Mouse (Mus musculus): ENCODE results near the gene Glis3. TPM values are rescaled to one million over a fixed set of nuclear protein-coding genes. Genes with fewer than 3 reads are reported as not detected.

The Glis3 gene
- polyA plus RNA-seq, 2 experiments, result 2.9 to 3.1 TPM

- DNase-seq (ENCODE audit: low spot score) (no peak), ATAC-seq (ENCODE audit: low FRiP score, low read depth) (no peak)
- no peaks in the 10 kb centered on the region for H3K36me3 ChIP-seq (ENCODE audit: control insufficient read depth, insufficient read depth, low read length)
- no peaks in the 10 kb centered on the region for H3K27me3 ChIP-seq (ENCODE audit: control insufficient read depth, insufficient read depth, low read length)
- peaks cover 9% of the 10 kb centered on the region; the same call in 1 of the 2 replicates for H3K4me1 ChIP-seq (ENCODE audit: control insufficient read depth, insufficient read depth, low read length)
- no peak overlapping the region for H3K27ac ChIP-seq (replicated peaks; ENCODE audit: low read depth, low read length)
- 76% methylated on average over 3 of the region's 3 CpGs for whole genome bisulfite sequencing
- no peak overlapping the region for H3K4me3 ChIP-seq (replicated peaks; ENCODE audit: low read length)
- no peak for TF ChIP-seq POLR2A (IDR thresholded peaks at IDR 0.05; ENCODE audit: borderline replicate concordance, extremely low read depth, insufficient read depth, insufficient read length)
- H3K4me2 ChIP-seq (replicated peaks; ENCODE audit: low read depth, low read length, severe bottlenecking), result no peak overlapping the region
- H3K9me3 ChIP-seq (ENCODE audit: control insufficient read depth, low read length), result no peaks in the 10 kb centered on the region
- H3K9ac ChIP-seq (ENCODE audit: low read depth, low read length, severe bottlenecking), result no peak overlapping the region
Measured at GRCm38 (mm10) chr19:28525331-28525730, 154.5 kb downstream of the Glis3 start.

- Histone ChIP-seq H3K27me3 (ENCODE audit: control insufficient read depth, insufficient read depth, low read length) (no peaks in the 10 kb centered on the region), H3K9ac (ENCODE audit: low read depth, low read length, severe bottlenecking) (no peak overlapping the region), H3K4me3 (replicated peaks; ENCODE audit: low read length) (no peak overlapping the region), H3K4me2 (replicated peaks; ENCODE audit: low read depth, low read length, severe bottlenecking) (no peak overlapping the region), H3K9me3 (ENCODE audit: control insufficient read depth, low read length) (no peaks in the 10 kb centered on the region), H3K4me1 (ENCODE audit: control insufficient read depth, insufficient read depth, low read length) (peaks cover 29% of the 10 kb centered on the region), H3K36me3 (ENCODE audit: control insufficient read depth, insufficient read depth, low read length) (no peaks in the 10 kb centered on the region), H3K27ac (replicated peaks; ENCODE audit: low read depth, low read length) (no peak overlapping the region)
- ATAC-seq (ENCODE audit: low FRiP score, low read depth) (no peak), DNase-seq (ENCODE audit: low spot score) (no peak)
- WGBS, result 62% methylated on average over 3 of the region's 3 CpGs
- no peak for TF ChIP-seq POLR2A (IDR thresholded peaks at IDR 0.05; ENCODE audit: borderline replicate concordance, extremely low read depth, insufficient read depth, insufficient read length)
Measured at GRCm38 (mm10) chr19:28522289-28522688, 157.6 kb downstream of the Glis3 start.

- Histone ChIP-seq H3K4me3 (replicated peaks; ENCODE audit: low read length) (no peak overlapping the region), H3K9me3 (ENCODE audit: control insufficient read depth, low read length) (no peaks in the 10 kb centered on the region), H3K27ac (replicated peaks; ENCODE audit: low read depth, low read length) (no peak overlapping the region), H3K4me2 (replicated peaks; ENCODE audit: low read depth, low read length, severe bottlenecking) (no peak overlapping the region), H3K4me1 (ENCODE audit: control insufficient read depth, insufficient read depth, low read length) (peaks cover 29% of the 10 kb centered on the region), H3K9ac (ENCODE audit: low read depth, low read length, severe bottlenecking) (no peak overlapping the region), H3K36me3 (ENCODE audit: control insufficient read depth, insufficient read depth, low read length) (no peaks in the 10 kb centered on the region), H3K27me3 (ENCODE audit: control insufficient read depth, insufficient read depth, low read length) (no peaks in the 10 kb centered on the region)
- no peak for ATAC-seq (ENCODE audit: low FRiP score, low read depth)
- 71% methylated on average over 6 of the region's 6 CpGs for WGBS
- no peak for TF ChIP-seq POLR2A (IDR thresholded peaks at IDR 0.05; ENCODE audit: borderline replicate concordance, extremely low read depth, insufficient read depth, insufficient read length)
- no peak for DNase-seq (ENCODE audit: low spot score)
Measured at GRCm38 (mm10) chr19:28520761-28521181, 159.1 kb downstream of the Glis3 start.

GRCm38 (mm10) chr19:28520128-28520745, 159.6 kb downstream of the Glis3 start:
- Histone ChIP-seq H3K4me1 (ENCODE audit: control insufficient read depth, insufficient read depth, low read length) (peaks cover 26% of the 10 kb centered on the region), H3K36me3 (ENCODE audit: control insufficient read depth, insufficient read depth, low read length) (no peaks in the 10 kb centered on the region), H3K9me3 (ENCODE audit: control insufficient read depth, low read length) (no peaks in the 10 kb centered on the region), H3K4me2 (replicated peaks; ENCODE audit: low read depth, low read length, severe bottlenecking) (no peak overlapping the region), H3K4me3 (replicated peaks; ENCODE audit: low read length) (no peak overlapping the region), H3K9ac (ENCODE audit: low read depth, low read length, severe bottlenecking) (no peak overlapping the region), H3K27ac (replicated peaks; ENCODE audit: low read depth, low read length) (no peak overlapping the region), H3K27me3 (ENCODE audit: control insufficient read depth, insufficient read depth, low read length) (no peaks in the 10 kb centered on the region)
- WGBS, result 84% methylated on average over 8 of the region's 8 CpGs
- no peak for TF ChIP-seq POLR2A (IDR thresholded peaks at IDR 0.05; ENCODE audit: borderline replicate concordance, extremely low read depth, insufficient read depth, insufficient read length)
- ATAC-seq (ENCODE audit: low FRiP score, low read depth), result no peak
- DNase-seq (ENCODE audit: low spot score), result no peak

- H3K4me2 ChIP-seq (replicated peaks; ENCODE audit: low read depth, low read length, severe bottlenecking), result no peak overlapping the region
- no peak overlapping the region for H3K4me3 ChIP-seq (replicated peaks; ENCODE audit: low read length)
- no peak overlapping the region for H3K9ac ChIP-seq (ENCODE audit: low read depth, low read length, severe bottlenecking)
- no peaks in the 10 kb centered on the region for H3K9me3 ChIP-seq (ENCODE audit: control insufficient read depth, low read length)
- H3K4me1 ChIP-seq (ENCODE audit: control insufficient read depth, insufficient read depth, low read length), result peaks cover 26% of the 10 kb centered on the region
- 61% methylated on average over 3 of the region's 3 CpGs for WGBS
- no peak overlapping the region for H3K27ac ChIP-seq (replicated peaks; ENCODE audit: low read depth, low read length)
- no peak for ATAC-seq (ENCODE audit: low FRiP score, low read depth)
- TF ChIP-seq POLR2A (IDR thresholded peaks at IDR 0.05; ENCODE audit: borderline replicate concordance, extremely low read depth, insufficient read depth, insufficient read length), result no peak
- H3K36me3 ChIP-seq (ENCODE audit: control insufficient read depth, insufficient read depth, low read length), result no peaks in the 10 kb centered on the region
- DNase-seq (ENCODE audit: low spot score), result peak; percentile 63
- no peaks in the 10 kb centered on the region for H3K27me3 ChIP-seq (ENCODE audit: control insufficient read depth, insufficient read depth, low read length)
Measured at GRCm38 (mm10) chr19:28519296-28519695, 160.6 kb downstream of the Glis3 start.
